Mouse (Mus musculus) cortical plate, adult 2 months (tissue): ENCODE measurements around the gene Tmem88.

Experiments
- CTCF ChIP-seq: fragments of 200-500 bp; IDR thresholded peaks from 2 replicates; pipeline ENCODE4 v1.5.1; 2011; ENCODE audit warnings: mild to moderate bottlenecking, control low read depth, low read length; ENCODE audit not compliant: insufficient read depth; ENCODE audit errors: extremely low read depth
- POLR2A ChIP-seq: fragments of 200-500 bp; IDR thresholded peaks from 2 replicates; pipeline ENCODE4 v1.6.1; 2011; ENCODE audit warnings: mild to moderate bottlenecking, low read length, control low read depth; ENCODE audit not compliant: insufficient read depth; ENCODE audit errors: extremely low read depth

DNA sequence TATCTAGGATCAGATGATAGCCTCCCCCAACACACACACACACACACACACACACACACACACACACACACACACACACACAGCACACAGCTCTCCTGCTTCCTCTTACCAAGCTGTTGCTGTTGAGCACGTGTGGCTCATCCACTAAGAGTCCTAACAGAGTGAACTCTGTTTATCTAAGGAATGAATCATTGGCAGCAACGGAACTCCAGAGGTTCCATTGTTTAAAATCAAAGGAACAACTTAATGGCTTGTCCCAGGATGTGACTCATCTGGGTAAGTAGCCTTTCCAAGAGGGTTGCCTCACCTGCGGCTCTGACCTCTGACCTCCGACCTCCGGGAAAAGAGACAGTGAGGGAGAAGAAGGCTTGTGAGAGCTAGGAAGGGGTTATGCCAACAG is 45.3 kb upstream of the Tmem88 start:
- no peak for TF ChIP-seq POLR2A
- no peak for TF ChIP-seq CTCF
